Mouse (Mus musculus) CH12.LX (cell line): ENCODE results near the gene Znrf3.

Experiments
- CHD2 ChIP-seq: IDR thresholded peaks from 2 replicates; pipeline ENCODE4 v1.6.1; 2011; ENCODE audit warnings: low read length, improper control_type of control experiment
- CTCF ChIP-seq, 2 experiments: IDR thresholded peaks in 1 of 2; conservative IDR thresholded peaks in 1 of 2; 2 replicates each; pipeline ENCODE4 v1.5.1; 2011 to 2012; ENCODE audit warnings: low read depth in 2 of 2, low read length in 2 of 2, improper control_type of control experiment in 1 of 2, inconsistent platforms in 1 of 2, mild to moderate bottlenecking in 1 of 2, moderate library complexity in 1 of 2
- MAX ChIP-seq: IDR thresholded peaks from 2 replicates; pipeline ENCODE4 v1.6.1; 2011; ENCODE audit warnings: low read length, improper control_type of control experiment
- USF2 ChIP-seq: conservative IDR thresholded peaks from 2 replicates; pipeline ENCODE4 v1.6.1; 2011; ENCODE audit warnings: low read depth, low read length, improper control_type of control experiment
- ZMIZ1 ChIP-seq: IDR thresholded peaks from 2 replicates; pipeline ENCODE4 v1.6.1; 2012; ENCODE audit warnings: low read depth, mild to moderate bottlenecking, inconsistent platforms, low read length, improper control_type of control experiment
- ZNF384 ChIP-seq: IDR thresholded peaks from 2 replicates; pipeline ENCODE4 v1.6.1; 2012; ENCODE audit warnings: low read depth, low read length, improper control_type of control experiment, inconsistent platforms

- no peak for TF ChIP-seq ZMIZ1
- no peak for TF ChIP-seq USF2
- no peak for TF ChIP-seq CTCF (conservative IDR thresholded peaks at IDR 0.05 in 1 of 2, IDR thresholded peaks at IDR 0.05 in 1 of 2; ENCODE audit: low read depth in 2 of 2, low read length in 2 of 2)
- no peak for TF ChIP-seq ZNF384
- no peak for TF ChIP-seq MAX
- TF ChIP-seq CHD2 = no peak
Observed at GRCm38 (mm10) chr11:5435493-5435892, 9.2 kb downstream of the Znrf3 start.
